Mouse (Mus musculus): ENCODE data around the gene Fignl2.

DNA sequence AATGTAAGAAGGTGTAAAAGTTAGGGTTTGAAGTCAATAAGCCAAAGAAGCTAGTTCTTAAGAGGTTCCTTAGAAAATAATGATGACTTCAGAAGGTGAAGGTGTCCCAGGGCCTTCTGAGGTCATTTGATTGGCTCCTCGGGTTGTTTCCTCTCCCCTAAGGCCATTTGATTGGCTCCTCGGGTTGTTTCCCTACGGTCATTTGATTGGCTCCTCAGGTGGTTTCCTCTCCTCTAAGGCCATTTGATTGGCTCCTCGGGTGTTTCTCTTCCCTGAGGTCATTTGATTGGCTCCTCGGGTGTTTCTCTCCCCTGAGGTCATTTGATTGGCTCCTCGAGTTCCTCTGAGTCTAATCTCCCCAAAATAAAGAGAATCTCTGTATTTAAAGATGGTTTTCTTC, 67.0 kb downstream of the Fignl2 start:
- TF ChIP-seq HCFC1 (IDR thresholded peaks at IDR 0.05; ENCODE audit: low read depth, low read length), result no peak
- no peak for TF ChIP-seq EP300 (IDR thresholded peaks at IDR 0.05; ENCODE audit: low read depth in 1 of 2, low read length in 2 of 2)
- TF ChIP-seq NELFE (IDR thresholded peaks at IDR 0.05; ENCODE audit: low read depth, low read length), result no peak
- TF ChIP-seq CTCF (IDR thresholded peaks at IDR 0.05 in 2 of 3, conservative IDR thresholded peaks at IDR 0.05 in 1 of 3; ENCODE audit: control insufficient read depth in 1 of 3, insufficient read depth in 1 of 3, low read depth in 2 of 3, low read length in 3 of 3, poor library complexity in 1 of 3, severe bottlenecking in 1 of 3), result no peak
- no peak for TF ChIP-seq MYC (IDR thresholded peaks at IDR 0.05; ENCODE audit: low read depth, low read length)
- TF ChIP-seq E2F4 (IDR thresholded peaks at IDR 0.05; ENCODE audit: borderline replicate concordance, low read depth, low read length), result no peak
- TF ChIP-seq ZKSCAN1 (IDR thresholded peaks at IDR 0.05; ENCODE audit: low read depth, low read length), result no peak
- no peak for TF ChIP-seq GATA1 (IDR thresholded peaks at IDR 0.05; ENCODE audit: low read depth, low read length)
- no peak for TF ChIP-seq TCF12 (IDR thresholded peaks at IDR 0.05; ENCODE audit: low read depth, low read length)
- TF ChIP-seq CHD1 (IDR thresholded peaks at IDR 0.05; ENCODE audit: low read depth, low read length), result no peak
- no peak for TF ChIP-seq MEF2A (IDR thresholded peaks at IDR 0.05; ENCODE audit: extremely low read depth, insufficient replicate concordance, low read depth, low read length, poor library complexity, severe bottlenecking)
- TF ChIP-seq JUND (IDR thresholded peaks at IDR 0.05; ENCODE audit: low read depth, low read length), result no peak

Data from MEL (cell line).